ENCODE assay signal across 8 mouse cellular contexts in genomic region chr4:130102111-130102651, GRCm38 (mm10). TPM values are rescaled to one million over a fixed set of nuclear protein-coding genes. Genes with fewer than 3 reads are reported as not detected.
DNase-seq lines count a peak whose midpoint lies in the region; ATAC-seq and TF ChIP-seq lines count a peak whose summit lies in the region.

Gene Pef1, plus strand, starts transcription at chr4:130102558.

- no peak for ATAC-seq in erythroid progenitor cell, adult 5-6 weeks (replicated peaks; ENCODE audit: low FRiP score, poor library complexity, severe bottlenecking)
- ATAC-seq in limb, embryonic 14.5 days (ENCODE audit: low FRiP score, low read depth): no peak
- no peak for ATAC-seq in midbrain, embryonic 15.5 days (replicated peaks)

- H3K9ac ChIP-seq in limb, embryonic 14.5 days (ENCODE audit: low read depth, low read length, severe bottlenecking): no peak within 1 kb of the TSS
- no peak within 1 kb of the TSS for H3K9ac ChIP-seq in midbrain, embryonic 15.5 days

- no peak within 1 kb of the TSS for H3K4me2 ChIP-seq in limb, embryonic 14.5 days (replicated peaks; ENCODE audit: low read depth, low read length, severe bottlenecking)
- H3K4me2 ChIP-seq in midbrain, embryonic 15.5 days: no peak within 1 kb of the TSS

- 0 out of 2 replicates have a peak, but pooled peaks cover 3% of the 10 kb centered on the region for H3K9me3 ChIP-seq in limb, embryonic 14.5 days (ENCODE audit: control insufficient read depth, low read length)
- no peaks in the 10 kb centered on the region for H3K9me3 ChIP-seq in midbrain, embryonic 15.5 days

- intact Hi-C loops in heart, postnatal 36 days (cut with DNase I): no loop called here

- peak; percentile 49 for DNase-seq in 3134 (ENCODE audit: extremely low read depth, insufficient read length, low spot score)
- peak; percentile 97 for DNase-seq in ES-CJ7 (ENCODE audit: low read depth, low spot score)
- DNase-seq in heart, postnatal 36 days: no peak
- DNase-seq in limb, embryonic 14.5 days (ENCODE audit: low spot score): no peak
- no peak for DNase-seq in spleen, postnatal 14 days (ENCODE audit: low spot score in 2 of 2)
- DNase-seq in cerebellum, adult 18-20 months: no peak

- H3K4me3 ChIP-seq in limb, embryonic 14.5 days (replicated peaks; ENCODE audit: low read length): no peak within 1 kb of the TSS
- no peak within 1 kb of the TSS for H3K4me3 ChIP-seq in midbrain, embryonic 15.5 days

- no peaks in the 10 kb centered on the region for H3K27me3 ChIP-seq in limb, embryonic 14.5 days (ENCODE audit: control insufficient read depth, insufficient read depth, low read length)
- H3K27me3 ChIP-seq in midbrain, embryonic 15.5 days (replicated peaks): no peaks in the 10 kb centered on the region

- H3K4me1 ChIP-seq in limb, embryonic 14.5 days (ENCODE audit: control insufficient read depth, insufficient read depth, low read length): peaks cover 13% of the 10 kb centered on the region; the same call in 1 of the 2 replicates
- no peaks in the 10 kb centered on the region for H3K4me1 ChIP-seq in midbrain, embryonic 15.5 days

- H3K36me3 ChIP-seq in limb, embryonic 14.5 days (ENCODE audit: control insufficient read depth, insufficient read depth, low read length): peaks cover 16% of the 10 kb centered on the region
- no peaks in the 10 kb centered on the region for H3K36me3 ChIP-seq in midbrain, embryonic 15.5 days (replicated peaks)

- TF ChIP-seq POLR2A in limb, embryonic 14.5 days (IDR thresholded peaks at IDR 0.05; ENCODE audit: borderline replicate concordance, extremely low read depth, insufficient read depth, insufficient read length): no peak

- no peak within 1 kb of the TSS for H3K27ac ChIP-seq in limb, embryonic 14.5 days (replicated peaks; ENCODE audit: low read depth, low read length)
- no peak within 1 kb of the TSS for H3K27ac ChIP-seq in midbrain, embryonic 15.5 days

- WGBS in limb, embryonic 14.5 days: 7% methylated on average over 6 of the region's 6 CpGs
- WGBS in midbrain, embryonic 15.5 days: 6% methylated on average over 6 of the region's 6 CpGs

RNA-seq across cellular contexts. Expression of gene Pef1, which starts in this region (rescaled TPM):
- total RNA-seq in erythroid progenitor cell, adult 5-6 weeks (2015; ENCODE audit: low replicate concordance): 44.7 and 45.3 TPM in 2 replicates
- total RNA-seq in erythroid progenitor cell, adult 5-6 weeks (2017; ENCODE audit: low replicate concordance): 8.9 and 10.3 TPM in 2 replicates
- 10 to 100 TPM; 37.5 to 37.6 TPM for total RNA-seq in heart, postnatal 36 days (2021)
- polyA plus RNA-seq in limb, embryonic 14.5 days (2012; rRNA removed): 55.8 and 71.7 TPM in 2 replicates
- 74.6 and 75.4 TPM in 2 replicates for polyA plus RNA-seq in limb, embryonic 14.5 days (2014; fragmentation: Nextera tagmentation; extraction: Ambion mirVana)
- 68.1 and 75.5 TPM in 2 replicates for polyA plus RNA-seq in midbrain, embryonic 15.5 days (2015; fragmentation: Nextera tagmentation; extraction: Ambion mirVana)

Comparison
In these comparisons a context has a peak if more than half of its experiments do, and no peak if none do; other contexts are left out.
1. DNase-seq: peak in 3134 (single experiment) and ES-CJ7 (single experiment); none in heart, postnatal 36 days (0 of 2), limb, embryonic 14.5 days (single experiment), spleen, postnatal 14 days (0 of 2) and cerebellum, adult 18-20 months (0 of 2).